Mouse (Mus musculus) heart, embryonic 10.5 days (tissue): Measurements from ENCODE around the gene Cct7. TPM values are rescaled to one million over a fixed set of nuclear protein-coding genes. Genes with fewer than 3 reads are reported as not detected.

Experiments
- DNase-seq: peaks from one replicate; pipeline ENCODE4 v3.0.0-alpha.2; 2017; ENCODE audit warnings: low spot score
- H3K27ac ChIP-seq: fragments of 300-500 bp; sonication (generic); 2 replicates; pipeline ENCODE4 v1.5.1; 2016; ENCODE audit warnings: mild to moderate bottlenecking
- H3K27me3 ChIP-seq: fragments of 300-500 bp; sonication (generic); 2 replicates; pipeline ENCODE4 v1.6.1; 2016; ENCODE audit warnings: mild to moderate bottlenecking; ENCODE audit not compliant: poor library complexity, insufficient read depth, severe bottlenecking
- H3K36me3 ChIP-seq: fragments of 300-500 bp; sonication (generic); 2 replicates; pipeline ENCODE4 v1.6.1; 2016; ENCODE audit warnings: mild to moderate bottlenecking, moderate library complexity
- H3K4me1 ChIP-seq: fragments of 300-500 bp; sonication (generic); 2 replicates; pipeline ENCODE4 v1.6.1; 2016; ENCODE audit warnings: mild to moderate bottlenecking
- H3K4me3 ChIP-seq: fragments of 300-500 bp; sonication (generic); 2 replicates; pipeline ENCODE4 v1.5.1; 2016; ENCODE audit warnings: mild to moderate bottlenecking, moderate library complexity
- H3K9me3 ChIP-seq: fragments of 300-500 bp; sonication (generic); 2 replicates; pipeline ENCODE4 v1.6.1; 2016; ENCODE audit warnings: mild to moderate bottlenecking, moderate library complexity
- WGBS: fragments of 180-500 bp; shearing (Covaris S2); methylation state at CpG from one replicate; pipeline ENCODE4 v1.1.7; 2016; 5-methylcytosine and 5-hydroxymethylcytosine counted together
- polyA plus RNA-seq: library from polyadenylated mRNA; unstranded; fragments of >200 nt; fragmentation: Nextera tagmentation; extraction: Ambion mirVana; gene quantifications from 2 replicates; pipeline ENCODE4 v1.2.1, GENCODE M21; 2016

The Cct7 gene
- polyA plus RNA-seq, 1 experiment from 2014 or later, result 665 TPM

DNA sequence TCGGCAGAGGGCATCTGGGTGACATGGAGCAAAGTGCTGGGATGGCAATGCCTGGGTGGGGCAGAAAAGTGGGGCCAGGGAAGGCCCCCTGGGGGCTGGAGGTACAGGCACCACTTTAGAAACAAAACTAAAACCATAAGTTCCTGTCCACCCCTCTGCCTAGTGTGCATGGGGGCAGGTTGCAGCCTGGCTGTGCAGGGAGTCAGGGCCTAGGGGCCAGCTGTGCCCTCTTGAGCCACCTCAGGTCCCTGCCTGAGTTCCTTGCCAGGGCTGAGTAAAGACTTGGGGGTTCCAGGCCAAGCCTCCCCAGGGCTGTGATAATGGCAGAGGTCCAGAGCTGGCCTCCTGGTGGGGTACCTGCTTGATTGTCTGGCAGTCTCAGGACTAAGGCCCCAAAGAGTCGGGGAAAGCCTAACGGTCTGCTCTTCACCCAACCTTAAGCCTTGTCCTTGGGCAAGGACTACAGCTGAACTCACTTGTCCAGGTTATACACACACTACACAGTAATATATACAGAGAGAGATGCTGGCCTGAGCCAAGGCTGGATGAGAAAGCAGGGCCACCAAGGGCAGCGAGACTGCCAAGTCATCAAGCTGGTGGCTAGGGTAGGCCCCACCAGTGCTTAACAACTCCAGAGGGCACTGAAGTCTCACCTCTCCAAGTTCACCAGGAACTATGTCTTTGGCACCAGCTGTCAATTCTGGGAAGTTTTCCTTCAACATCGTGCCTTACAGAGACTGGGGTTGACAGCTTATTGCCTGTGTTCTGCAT is 18.5 kb downstream of the Cct7 start:
- H3K4me3 ChIP-seq, result no peak overlapping the region
- peaks cover 50% of the 10 kb centered on the region for H3K36me3 ChIP-seq
- DNase-seq, result no peak
- 0 out of 2 replicates have a peak, but pooled peaks cover 4% of the 10 kb centered on the region for H3K4me1 ChIP-seq
- H3K27me3 ChIP-seq, result peaks cover 27% of the 10 kb centered on the region
- no peaks in the 10 kb centered on the region for H3K9me3 ChIP-seq
- no peak overlapping the region for H3K27ac ChIP-seq
- 69% methylated on average over 5 of the region's 5 CpGs for WGBS

DNA sequence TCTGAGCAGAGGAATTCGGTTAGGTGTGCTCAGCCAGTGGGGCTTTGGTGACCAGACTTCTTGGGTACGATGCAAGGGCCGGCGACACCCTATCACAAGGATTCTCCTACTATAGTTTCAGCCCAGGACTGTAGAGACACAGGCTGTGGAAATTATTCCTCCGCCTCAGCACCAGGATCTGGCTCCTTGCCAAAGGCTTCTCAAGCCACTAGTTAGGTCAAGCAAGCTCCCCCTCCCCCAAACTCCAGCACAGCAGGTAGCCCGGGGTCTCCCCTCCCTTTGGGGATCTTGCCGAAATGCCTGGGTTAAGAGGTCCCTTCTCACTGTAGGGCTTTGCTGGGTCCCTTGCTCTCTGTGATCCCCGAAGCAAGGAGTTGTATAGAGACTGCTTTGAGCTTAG is 20.6 kb downstream of the Cct7 start:
- Histone ChIP-seq H3K4me1 (0 out of 2 replicates have a peak, but pooled peaks cover 4% of the 10 kb centered on the region), H3K36me3 (peaks cover 29% of the 10 kb centered on the region), H3K27ac (no peak overlapping the region), H3K9me3 (no peaks in the 10 kb centered on the region), H3K4me3 (no peak overlapping the region), H3K27me3 (peaks cover 45% of the 10 kb centered on the region)
- DNase-seq, result no peak
- WGBS, result 53% methylated on average over 8 of the region's 8 CpGs

DNA sequence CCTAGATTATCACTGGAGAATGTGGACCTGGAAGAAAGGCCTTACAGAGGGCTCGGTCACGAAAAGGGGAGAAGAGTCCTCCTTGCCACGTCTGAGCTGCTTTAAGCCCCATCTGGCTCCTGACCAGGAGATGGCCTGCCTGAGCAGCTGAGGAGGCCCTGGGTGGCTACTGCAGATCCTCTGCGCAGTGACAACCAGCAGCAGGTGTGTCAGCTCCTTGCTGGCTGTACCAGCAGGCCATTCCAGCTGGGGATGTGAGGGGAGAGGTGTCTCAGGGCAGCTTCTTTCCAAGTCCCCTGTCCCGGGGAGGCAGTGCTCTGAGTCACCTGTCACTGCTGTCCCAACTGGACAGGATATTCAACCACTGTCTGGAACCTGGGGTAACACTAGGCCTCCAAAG is 21.2 kb downstream of the Cct7 start:
- H3K27me3 ChIP-seq, result peaks cover 50% of the 10 kb centered on the region
- no peak for DNase-seq
- H3K36me3 ChIP-seq, result peaks cover 23% of the 10 kb centered on the region
- 0 out of 2 replicates have a peak, but pooled peaks cover 4% of the 10 kb centered on the region for H3K4me1 ChIP-seq
- no peak overlapping the region for H3K4me3 ChIP-seq
- H3K9me3 ChIP-seq, result no peaks in the 10 kb centered on the region
- no peak overlapping the region for H3K27ac ChIP-seq
- 50% methylated on average over 5 of the region's 5 CpGs for WGBS

DNA sequence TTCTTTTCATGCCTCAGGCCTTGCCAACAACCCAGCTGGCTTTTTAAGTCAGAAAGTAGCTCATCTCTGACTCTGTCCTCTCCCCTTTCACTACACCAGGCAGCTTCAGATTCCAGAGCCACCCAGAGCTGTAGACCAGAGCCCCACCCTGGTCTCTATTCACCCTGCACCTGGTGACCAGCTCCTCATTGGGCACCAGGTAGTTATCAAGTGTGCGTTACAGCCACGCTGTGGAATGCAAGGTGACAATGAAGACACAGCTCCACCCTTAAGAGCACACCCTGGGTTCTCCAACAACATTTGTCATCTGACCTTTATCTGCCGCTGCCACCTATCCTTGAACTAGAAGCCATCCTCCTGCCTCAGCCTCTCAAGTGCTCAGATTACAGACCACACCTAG is 24.3 kb downstream of the Cct7 start:
- 84% methylated on average over 3 of the region's 3 CpGs for WGBS
- H3K9me3 ChIP-seq, result no peaks in the 10 kb centered on the region
- DNase-seq, result no peak
- H3K4me1 ChIP-seq, result 0 out of 2 replicates have a peak, but pooled peaks cover 4% of the 10 kb centered on the region
- no peaks in the 10 kb centered on the region for H3K36me3 ChIP-seq
- peaks cover 81% of the 10 kb centered on the region for H3K27me3 ChIP-seq
- H3K27ac ChIP-seq, result no peak overlapping the region
- H3K4me3 ChIP-seq, result no peak overlapping the region

DNA sequence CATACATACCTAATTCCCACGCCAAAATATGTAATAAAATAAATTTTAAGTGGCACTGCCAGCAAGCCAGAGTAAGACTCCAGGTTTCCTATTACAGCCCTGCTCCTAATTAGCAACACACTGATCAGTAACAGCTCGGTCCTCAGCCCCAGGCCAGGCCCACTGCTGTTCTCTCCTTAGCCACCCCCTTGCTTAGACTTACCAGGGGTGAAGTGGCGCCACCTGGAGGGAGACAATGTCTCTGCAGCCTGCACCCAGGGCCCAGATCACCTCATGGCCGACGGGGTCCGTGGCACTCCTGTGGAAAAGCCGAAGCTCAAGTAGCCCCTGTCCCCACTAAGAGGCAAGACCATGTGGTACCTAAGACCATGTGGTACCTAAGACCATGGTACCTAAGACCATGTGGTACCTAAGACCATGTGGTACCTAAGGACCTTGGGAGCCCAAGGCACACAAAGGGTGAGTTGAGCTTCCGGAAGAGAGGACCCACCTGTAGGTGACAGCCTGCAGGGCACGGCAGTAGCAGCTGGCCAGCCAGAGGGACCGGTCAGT is 26.1 kb downstream of the Cct7 start:
- Histone ChIP-seq H3K36me3 (no peaks in the 10 kb centered on the region), H3K4me1 (no peaks in the 10 kb centered on the region), H3K27me3 (peaks cover 95% of the 10 kb centered on the region), H3K27ac (no peak overlapping the region), H3K4me3 (no peak overlapping the region), H3K9me3 (no peaks in the 10 kb centered on the region)
- 27% methylated on average over 10 of the region's 10 CpGs for WGBS
- DNase-seq, result no peak

DNA sequence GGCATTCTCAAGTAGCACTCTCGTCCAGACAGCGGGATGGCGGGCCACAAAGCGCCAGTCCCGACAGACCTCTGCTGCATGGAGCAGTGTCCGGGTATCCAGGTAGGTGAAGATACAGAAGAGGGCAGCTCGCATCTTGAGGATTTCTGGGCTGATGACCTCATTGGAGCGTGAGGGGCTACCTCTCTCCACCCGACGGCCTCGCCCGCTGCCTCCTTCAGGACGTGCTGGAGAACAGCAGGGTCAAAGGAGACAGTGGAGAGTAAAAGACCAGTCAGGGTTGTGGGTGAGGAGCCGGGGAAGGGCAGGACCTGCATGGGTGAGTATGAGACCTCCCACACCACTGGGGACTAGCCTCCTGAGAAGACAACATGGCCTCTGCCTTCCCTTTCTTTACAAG is 27.1 kb downstream of the Cct7 start:
- WGBS, result 27% methylated on average over 14 of the region's 14 CpGs
- Histone ChIP-seq H3K36me3 (no peaks in the 10 kb centered on the region), H3K9me3 (no peaks in the 10 kb centered on the region), H3K27me3 (peaks cover 95% of the 10 kb centered on the region), H3K4me3 (no peak overlapping the region), H3K27ac (no peak overlapping the region), H3K4me1 (no peaks in the 10 kb centered on the region)
- DNase-seq, result no peak

DNA sequence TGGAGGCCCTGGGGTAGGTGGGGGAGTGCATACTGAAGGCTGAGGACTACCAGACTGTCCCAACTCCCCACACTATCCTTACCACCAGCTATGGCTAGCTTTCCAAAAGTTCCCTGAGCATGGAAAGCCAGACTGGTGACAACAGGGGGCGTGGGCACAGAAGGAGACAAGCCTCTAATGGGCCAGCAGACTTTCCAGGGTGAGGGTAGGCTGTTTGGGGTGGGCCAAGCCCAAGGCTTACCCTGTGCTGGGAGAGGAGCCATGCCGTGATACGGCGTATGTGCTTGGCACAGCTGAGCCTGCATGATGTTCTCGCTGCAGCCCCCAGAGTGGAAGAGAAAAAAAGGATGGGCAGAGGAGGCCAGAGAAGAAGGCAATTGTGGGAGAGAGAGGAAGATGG is 28.7 kb downstream of the Cct7 start:
- peaks cover 11% of the 10 kb centered on the region for H3K4me1 ChIP-seq
- H3K27ac ChIP-seq, result no peak overlapping the region
- peaks cover 97% of the 10 kb centered on the region for H3K27me3 ChIP-seq
- no peaks in the 10 kb centered on the region for H3K36me3 ChIP-seq
- 81% methylated on average over 5 of the region's 5 CpGs for WGBS
- H3K9me3 ChIP-seq, result no peaks in the 10 kb centered on the region
- no peak for DNase-seq
- H3K4me3 ChIP-seq, result no peak overlapping the region

DNA sequence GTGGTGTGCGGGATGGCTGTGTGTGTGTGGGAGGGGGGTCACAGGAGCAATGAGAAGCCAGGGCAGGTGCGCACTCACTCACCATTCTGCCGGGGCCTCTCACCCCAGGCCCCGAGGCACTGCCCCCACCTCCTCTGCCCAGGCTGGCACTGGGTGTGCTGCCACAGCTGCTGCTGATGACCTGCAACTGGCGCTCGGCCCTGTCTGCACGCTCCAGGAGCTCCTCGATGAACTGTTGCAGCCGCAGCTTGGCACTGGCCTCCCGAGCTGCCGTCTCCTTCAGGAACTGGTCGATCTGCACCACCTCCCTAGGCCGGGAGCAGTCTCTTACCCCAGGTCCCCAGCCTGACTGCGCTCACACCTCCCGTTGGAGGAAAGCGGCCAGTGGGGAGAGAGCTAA is 29.4 kb downstream of the Cct7 start:
- H3K27me3 ChIP-seq, result peaks cover 98% of the 10 kb centered on the region
- H3K27ac ChIP-seq, result no peak overlapping the region
- WGBS, result 75% methylated on average over 16 of the region's 16 CpGs
- no peak overlapping the region for H3K4me3 ChIP-seq
- no peaks in the 10 kb centered on the region for H3K9me3 ChIP-seq
- H3K36me3 ChIP-seq, result no peaks in the 10 kb centered on the region
- H3K4me1 ChIP-seq, result peaks cover 11% of the 10 kb centered on the region
- DNase-seq, result no peak

DNA sequence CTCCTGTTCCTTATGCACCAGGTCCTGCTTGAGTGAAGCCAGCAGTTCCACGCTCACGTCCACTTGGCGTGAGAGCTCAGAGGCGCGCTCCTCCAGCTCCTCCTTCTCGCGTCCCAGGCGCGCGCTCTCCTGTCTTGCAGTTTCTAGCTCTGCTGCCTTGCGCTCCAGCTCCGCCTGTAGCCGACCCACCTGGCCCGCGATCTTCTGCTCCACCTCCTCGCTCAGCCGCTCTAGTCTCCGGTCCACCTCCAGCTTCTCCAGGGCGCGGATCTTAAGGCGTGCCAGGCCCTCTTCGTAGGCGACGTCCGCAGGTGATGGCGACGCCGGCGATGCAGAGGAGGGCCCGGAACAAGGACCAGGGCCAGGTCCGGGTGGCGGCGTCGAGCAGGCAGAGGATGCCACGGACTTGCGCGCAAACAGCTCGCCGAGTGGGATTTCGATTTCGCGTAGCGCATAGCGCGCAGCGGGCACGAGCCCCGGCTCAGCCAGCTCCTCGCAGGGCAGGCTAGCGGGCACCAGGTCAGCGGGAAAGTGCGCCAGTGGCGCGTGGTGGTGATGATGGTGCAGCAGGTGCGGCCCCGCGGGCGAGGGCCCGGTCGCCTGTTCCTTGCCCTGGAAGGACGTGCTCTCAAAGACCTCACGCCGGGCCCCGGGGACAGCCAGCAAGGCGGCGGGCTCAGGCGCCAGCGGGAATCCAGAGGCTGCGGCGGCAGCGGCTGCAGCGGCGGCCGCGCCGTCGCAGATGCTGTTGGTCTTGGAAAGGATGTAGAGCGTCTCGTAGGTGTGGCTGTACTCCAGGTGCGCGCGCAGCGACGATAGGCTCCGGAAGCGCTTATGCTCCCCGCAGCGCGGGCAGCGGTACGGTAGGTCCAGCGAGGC is 32.8 kb downstream of the Cct7 start:
- 3% methylated on average over 92 of the region's 92 CpGs for WGBS
- H3K27ac ChIP-seq, result no peak overlapping the region
- H3K4me1 ChIP-seq, result peaks cover 15% of the 10 kb centered on the region
- peak overlapping the region; percentile 50 for H3K4me3 ChIP-seq
- no peaks in the 10 kb centered on the region for H3K36me3 ChIP-seq
- H3K27me3 ChIP-seq, result peaks cover 92% of the 10 kb centered on the region
- DNase-seq, result no peak
- no peaks in the 10 kb centered on the region for H3K9me3 ChIP-seq

DNA sequence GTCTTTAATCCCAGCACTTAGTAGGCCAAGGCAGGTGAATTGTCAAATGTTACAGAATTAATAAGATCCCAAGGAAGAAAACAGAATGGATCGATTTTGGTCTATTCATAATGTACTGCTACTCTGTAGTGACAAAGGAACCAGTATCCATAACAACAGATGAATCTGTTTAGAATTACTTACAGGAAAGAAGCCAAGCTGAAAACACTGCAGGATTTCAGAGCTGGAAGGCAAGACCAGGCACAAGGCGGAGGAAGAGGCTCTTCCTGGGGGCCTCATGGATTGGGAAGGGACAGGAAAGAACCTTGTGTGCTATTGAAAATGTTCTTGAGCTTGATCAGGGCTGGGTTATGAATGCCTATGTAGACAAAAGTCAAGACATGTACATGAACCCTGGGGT is 34.4 kb downstream of the Cct7 start:
- no peak overlapping the region for H3K4me3 ChIP-seq
- 74% methylated on average over 2 of the region's 2 CpGs for WGBS
- no peak overlapping the region for H3K27ac ChIP-seq
- peaks cover 78% of the 10 kb centered on the region for H3K27me3 ChIP-seq
- H3K9me3 ChIP-seq, result no peaks in the 10 kb centered on the region
- H3K4me1 ChIP-seq, result peaks cover 15% of the 10 kb centered on the region
- DNase-seq, result no peak
- H3K36me3 ChIP-seq, result no peaks in the 10 kb centered on the region

DNA sequence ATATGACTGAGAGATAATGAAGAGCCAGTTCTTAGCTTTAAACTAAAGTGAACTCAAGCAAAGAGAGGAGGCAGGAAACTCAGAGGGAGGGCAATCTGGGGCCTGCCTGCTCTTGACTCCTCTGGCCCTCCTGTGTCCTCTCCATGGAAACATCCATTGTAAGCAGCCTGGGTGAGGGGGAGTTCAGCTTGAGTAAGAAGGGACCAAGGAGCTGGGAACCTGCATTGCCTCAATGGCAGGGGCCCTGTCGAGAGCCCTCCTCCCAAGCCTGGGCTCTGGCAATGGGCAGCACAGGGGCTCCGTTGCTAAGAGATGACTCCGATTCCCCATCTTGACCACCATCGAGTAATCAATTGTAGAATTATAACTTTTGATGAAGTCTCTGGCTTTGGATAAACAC is 37.2 kb downstream of the Cct7 start:
- H3K9me3 ChIP-seq, result no peaks in the 10 kb centered on the region
- no peak for DNase-seq
- peaks cover 15% of the 10 kb centered on the region for H3K4me1 ChIP-seq
- peaks cover 51% of the 10 kb centered on the region for H3K27me3 ChIP-seq
- H3K4me3 ChIP-seq, result no peak overlapping the region
- no peaks in the 10 kb centered on the region for H3K36me3 ChIP-seq
- WGBS, result 73% methylated on average over 4 of the region's 4 CpGs
- H3K27ac ChIP-seq, result no peak overlapping the region

DNA sequence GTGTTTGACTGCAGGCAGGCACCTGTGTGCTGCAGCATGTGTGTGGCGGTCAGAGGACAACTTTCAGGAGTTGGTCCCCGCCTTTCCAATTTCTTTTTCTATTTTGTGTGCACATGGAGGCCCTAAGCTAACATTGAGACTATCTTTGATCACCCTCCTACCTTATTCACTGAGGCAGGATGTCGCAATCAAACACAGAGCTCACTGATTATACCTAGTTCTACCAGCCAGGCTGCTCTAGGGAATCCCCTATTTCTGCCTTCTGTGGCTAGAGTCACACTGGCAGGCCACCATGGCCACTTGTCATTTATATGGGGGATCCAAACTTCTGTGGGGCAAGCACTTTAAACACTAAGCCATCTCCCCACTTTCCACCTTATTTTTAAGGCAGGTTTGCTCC is 38.4 kb downstream of the Cct7 start:
- no peaks in the 10 kb centered on the region for H3K36me3 ChIP-seq
- H3K27me3 ChIP-seq, result peaks cover 39% of the 10 kb centered on the region
- DNase-seq, result no peak
- H3K4me3 ChIP-seq, result no peak overlapping the region
- H3K27ac ChIP-seq, result no peak overlapping the region
- no peaks in the 10 kb centered on the region for H3K9me3 ChIP-seq
- 0 out of 2 replicates have a peak, but pooled peaks cover 4% of the 10 kb centered on the region for H3K4me1 ChIP-seq
- WGBS, result 70% methylated on average over 3 of the region's 3 CpGs

DNA sequence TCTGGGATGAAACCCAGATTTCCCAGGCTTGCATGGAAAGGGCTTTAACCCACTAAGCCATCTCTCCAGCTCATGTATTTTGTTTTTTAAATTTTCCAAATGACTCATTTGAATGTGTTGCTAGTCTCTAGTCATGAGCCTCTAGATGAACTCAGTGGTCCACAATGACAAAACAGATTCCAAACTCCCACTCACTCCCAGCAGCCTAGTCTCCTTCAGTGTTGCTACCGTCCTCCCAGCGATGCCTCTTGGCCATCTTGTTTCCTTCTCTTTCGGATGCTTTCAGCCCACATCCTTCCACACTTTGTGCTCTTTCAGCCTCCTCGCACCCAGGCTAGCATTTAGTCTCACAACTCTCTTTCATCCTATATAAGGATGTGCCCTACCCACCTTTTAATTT is 38.9 kb downstream of the Cct7 start:
- H3K27me3 ChIP-seq, result peaks cover 33% of the 10 kb centered on the region
- no peak overlapping the region for H3K4me3 ChIP-seq
- no peaks in the 10 kb centered on the region for H3K9me3 ChIP-seq
- H3K36me3 ChIP-seq, result no peaks in the 10 kb centered on the region
- WGBS, result 85% methylated on average over 4 of the region's 4 CpGs
- DNase-seq, result no peak
- H3K27ac ChIP-seq, result no peak overlapping the region
- 0 out of 2 replicates have a peak, but pooled peaks cover 4% of the 10 kb centered on the region for H3K4me1 ChIP-seq
